Comparison of ENCODE assay signal across 27 mouse cellular contexts in the genomic region with DNA sequence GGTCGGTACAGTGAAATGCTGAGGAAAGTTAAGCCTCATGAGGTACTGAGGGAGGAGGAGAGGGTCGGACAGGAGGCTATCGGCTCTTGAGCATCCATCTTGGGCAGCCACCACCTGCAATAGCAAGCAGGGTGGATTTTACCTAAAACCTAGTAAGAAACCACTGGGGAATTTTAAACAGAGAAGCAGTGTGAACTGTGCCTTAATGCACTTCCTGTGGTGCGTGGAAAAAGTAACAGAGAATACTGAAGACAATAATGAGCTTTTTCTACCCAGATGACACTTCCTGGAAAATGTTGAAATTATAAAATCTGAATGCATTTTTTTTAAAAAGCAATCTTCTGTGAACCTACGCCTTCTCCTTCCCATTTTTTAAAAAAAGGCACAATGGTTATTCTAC.
DNase-seq lines count a peak whose midpoint lies in the region; ATAC-seq and TF ChIP-seq lines count a peak whose summit lies in the region.
"Had no signal": no experiment of that assay in that cellular context is flagged by ENCODE, and none has a peak within 500 bp of the region (broad histone marks: within the 10 kb centered on the region; RNA-seq: fewer than 3 reads in every experiment).

No protein-coding gene starts in this region.

- dilution Hi-C loops in CH12.LX (cut with MboI; ENCODE audit: extremely low pct_ligation_motif_present, extremely low pct_unique_long_range_greater_than_20kb, low sequenced_read_pairs), result no loop called here

- no peak overlapping the region for H3K4me3 ChIP-seq in CH12.LX (replicated peaks in 1 of 3; ENCODE audit: low read depth in 2 of 3, low read length in 2 of 3, poor library complexity in 1 of 3)
- no peak overlapping the region for H3K4me3 ChIP-seq in kidney, embryonic 16.5 days (ENCODE audit: low read length)
- H3K4me3 ChIP-seq: embryonic facial prominence, embryonic 12.5 days; embryonic facial prominence, embryonic 15.5 days; forebrain, embryonic 15.5 days; heart, adult 2 months; heart, embryonic 10.5 days; heart, embryonic 13.5 days; intestine, embryonic 15.5 days had no signal

- no peaks in the 10 kb centered on the region for H3K79me2 ChIP-seq in CH12.LX (replicated peaks; ENCODE audit: control insufficient read depth, extremely low read depth, insufficient read depth, poor library complexity, severe bottlenecking)

- TF ChIP-seq RAD21 in CH12.LX (IDR thresholded peaks at IDR 0.05; ENCODE audit: low read depth, low read length), result no peak; the same call in 1 of the 2 replicates

- no peaks in the 10 kb centered on the region for H3K27me3 ChIP-seq in CH12.LX (replicated peaks)
- no peaks in the 10 kb centered on the region for H3K27me3 ChIP-seq in splenic B cell, adult 2 months (ENCODE audit: control insufficient read depth, insufficient read depth, low read length, poor library complexity, severe bottlenecking)
- H3K27me3 ChIP-seq in kidney, embryonic 16.5 days (ENCODE audit: insufficient read depth, low read length), result peaks cover 2% of the 10 kb centered on the region; the same call in 1 of the 2 replicates
- H3K27me3 ChIP-seq: embryonic facial prominence, embryonic 12.5 days; embryonic facial prominence, embryonic 15.5 days; forebrain, embryonic 15.5 days; heart, embryonic 13.5 days; intestine, embryonic 15.5 days had no signal

- peak overlapping the region; percentile 7; the same call in 1 of the 2 replicates for H3K4me2 ChIP-seq in CH12.LX (ENCODE audit: insufficient read depth, low read depth, poor library complexity, severe bottlenecking)
- H3K4me2 ChIP-seq in kidney, embryonic 16.5 days (replicated peaks; ENCODE audit: low read depth, low read length), result no peak overlapping the region
- H3K4me2 ChIP-seq: embryonic facial prominence, embryonic 12.5 days; embryonic facial prominence, embryonic 15.5 days; forebrain, embryonic 15.5 days; heart, embryonic 13.5 days; hindbrain, embryonic 14.5 days; intestine, embryonic 15.5 days had no signal

- no peak for TF ChIP-seq CTCF in CH12.LX (conservative IDR thresholded peaks at IDR 0.05 in 1 of 2, IDR thresholded peaks at IDR 0.05 in 1 of 2; ENCODE audit: low read depth in 2 of 2, low read length in 2 of 2)

- in situ Hi-C loops in CH12.LX (cut with MboI; ENCODE audit: low pct_ligation_motif_present, low pct_unique_long_range_greater_than_20kb, low sequenced_read_pairs), result loop anchor here (5.0 to 25.0 kb wide), 3 partner anchors 36 to 1116 kb away; a partner anchor contains a TSS

- peaks cover 60 to 97% of the 10 kb centered on the region in 2 experiments for H3K4me1 ChIP-seq in CH12.LX (ENCODE audit: control insufficient read depth in 1 of 2, insufficient read depth in 2 of 2)
- peaks cover 29% of the 10 kb centered on the region for H3K4me1 ChIP-seq in kidney, embryonic 16.5 days (ENCODE audit: insufficient read depth, low read length)
- H3K4me1 ChIP-seq: embryonic facial prominence, embryonic 15.5 days; forebrain, embryonic 15.5 days had no signal

- peak; percentile 97 for TF ChIP-seq EP300 in CH12.LX (IDR thresholded peaks at IDR 0.05; ENCODE audit: low read length)

- no peak for TF ChIP-seq POLR2A in CH12.LX (IDR thresholded peaks at IDR 0.05; ENCODE audit: low read depth, low read length)

- peak overlapping the region; percentile 42; the same call in 1 of the 2 replicates for H3K9ac ChIP-seq in CH12.LX (ENCODE audit: insufficient read depth, low read depth)
- no peak overlapping the region for H3K9ac ChIP-seq in kidney, embryonic 16.5 days (replicated peaks; ENCODE audit: low read length)
- H3K9ac ChIP-seq: embryonic facial prominence, embryonic 12.5 days; embryonic facial prominence, embryonic 15.5 days; forebrain, embryonic 15.5 days; heart, embryonic 13.5 days; hindbrain, embryonic 14.5 days; intestine, embryonic 15.5 days had no signal

- 87% methylated on average over 5 of the region's 5 CpGs for WGBS in kidney, embryonic 16.5 days

- DNase-seq in spleen, postnatal 36 days (ENCODE audit: low spot score in 2 of 2), result peak; percentile 41 to 54
- DNase-seq in spleen, postnatal 14 days (ENCODE audit: low spot score in 2 of 2), result no peak
- peak; percentile 86 for DNase-seq in CH12.LX (ENCODE audit: extremely low read depth)
- peak; percentile 23 for DNase-seq in induced T-regulatory cell, adult 2 months (ENCODE audit: low read depth)
- peak; percentile 74 for DNase-seq in splenic B cell, adult 2 months (ENCODE audit: low read depth, low spot score)
- DNase-seq in urinary bladder, postnatal 4 days (ENCODE audit: low spot score in 2 of 2), result no peak
- DNase-seq in layer of hippocampus, adult 11-12 months (ENCODE audit: low spot score), result no peak
- DNase-seq: adrenal gland, adult 8-10 months; adrenal gland, postnatal 25 days; B cell, adult 2 months; cerebellum, adult 18-20 months; cerebellum, adult 9-10 months; cerebellum, postnatal 14 days; gastrocnemius, postnatal 10 days; gastrocnemius, postnatal 36 days; heart, adult 2 months; heart, postnatal 14 days; heart, postnatal 4 days had no signal

- peak overlapping the region; percentile 99 for H3K27ac ChIP-seq in CH12.LX (ENCODE audit: insufficient read depth, low read depth)
- no peak overlapping the region for H3K27ac ChIP-seq in kidney, embryonic 16.5 days (ENCODE audit: low read length)
- H3K27ac ChIP-seq: embryonic facial prominence, embryonic 12.5 days; embryonic facial prominence, embryonic 15.5 days; forebrain, embryonic 15.5 days; heart, adult 2 months; heart, embryonic 10.5 days; heart, embryonic 13.5 days; hindbrain, embryonic 14.5 days; hindbrain, postnatal 0 days; intestine, embryonic 15.5 days had no signal

- no peaks in the 10 kb centered on the region for H3K36me3 ChIP-seq in CH12.LX (replicated peaks in 1 of 2; ENCODE audit: control insufficient read depth in 1 of 2, insufficient read depth in 1 of 2, low read length in 1 of 2)
- 0 out of 2 replicates have a peak, but pooled peaks cover 1% of the 10 kb centered on the region for H3K36me3 ChIP-seq in splenic B cell, adult 2 months (ENCODE audit: control insufficient read depth, insufficient read depth, low read length, poor library complexity, severe bottlenecking)
- no peaks in the 10 kb centered on the region for H3K36me3 ChIP-seq in kidney, embryonic 16.5 days (ENCODE audit: insufficient read depth, low read length)
- H3K36me3 ChIP-seq: embryonic facial prominence, embryonic 12.5 days; embryonic facial prominence, embryonic 15.5 days; forebrain, embryonic 15.5 days; heart, embryonic 10.5 days; heart, embryonic 13.5 days; intestine, embryonic 15.5 days had no signal

- no peak for ATAC-seq in kidney, embryonic 16.5 days (ENCODE audit: low FRiP score, low TSS enrichment)
- ATAC-seq: forebrain, embryonic 15.5 days; hindbrain, postnatal 0 days; intestine, embryonic 15.5 days had no signal

- no peaks in the 10 kb centered on the region for H3K9me3 ChIP-seq in CH12.LX (replicated peaks; ENCODE audit: low read length)
- H3K9me3 ChIP-seq in kidney, embryonic 16.5 days (ENCODE audit: low read length), result no peaks in the 10 kb centered on the region
- H3K9me3 ChIP-seq: embryonic facial prominence, embryonic 12.5 days; embryonic facial prominence, embryonic 15.5 days; forebrain, embryonic 15.5 days; heart, embryonic 10.5 days; heart, embryonic 13.5 days; intestine, embryonic 15.5 days had no signal

TF ChIP-seq in CH12.LX, 34 proteins besides CTCF, POLR2A, EP300 and RAD21 (continues in another document):
- no peak for TF ChIP-seq HCFC1 (IDR thresholded peaks at IDR 0.05; ENCODE audit: low read depth, low read length)
- no peak for TF ChIP-seq MXI1 (IDR thresholded peaks at IDR 0.05; ENCODE audit: low read depth, low read length)
- TF ChIP-seq CHD1 (IDR thresholded peaks at IDR 0.05; ENCODE audit: low read depth, low read length), result no peak
- peak; percentile 37; the same call in 1 of the 2 replicates for TF ChIP-seq E2F4 (IDR thresholded peaks at IDR 0.05; ENCODE audit: insufficient replicate concordance, low read depth, low read length)
- no peak for TF ChIP-seq GABPA (IDR thresholded peaks at IDR 0.05; ENCODE audit: insufficient replicate concordance, low read depth, low read length)
- peak; percentile 57; the same call in 1 of the 2 replicates for TF ChIP-seq MYC (IDR thresholded peaks at IDR 0.05; ENCODE audit: low read depth, low read length)
- no peak; the same call in 1 of the 2 replicates for TF ChIP-seq BHLHE40 (IDR thresholded peaks at IDR 0.05; ENCODE audit: low read depth, low read length)
- no peak for TF ChIP-seq POLR2AphosphoS2 (IDR thresholded peaks at IDR 0.05; ENCODE audit: low read depth, low read length)
- TF ChIP-seq SIN3A (IDR thresholded peaks at IDR 0.05; ENCODE audit: low read length), result no peak
- no peak for TF ChIP-seq ZKSCAN1 (IDR thresholded peaks at IDR 0.05; ENCODE audit: borderline replicate concordance, low read depth, low read length)
- peak; percentile 54 for TF ChIP-seq CHD2 (IDR thresholded peaks at IDR 0.05; ENCODE audit: low read length)
- no peak for TF ChIP-seq MAX (IDR thresholded peaks at IDR 0.05; ENCODE audit: low read length)
- 0 out of 2 replicates have a peak, but pooled peaks have one; percentile 10 for TF ChIP-seq KAT2A (IDR thresholded peaks at IDR 0.05; ENCODE audit: insufficient replicate concordance, low read length)
- no peak for TF ChIP-seq SMC3 (IDR thresholded peaks at IDR 0.05; ENCODE audit: low read depth, low read length)
- TF ChIP-seq USF2 (conservative IDR thresholded peaks at IDR 0.05; ENCODE audit: low read depth, low read length), result no peak
- no peak for TF ChIP-seq ZC3H11A (IDR thresholded peaks at IDR 0.05; ENCODE audit: low read depth, low read length)
- peak; percentile 56 for TF ChIP-seq NRF1 (IDR thresholded peaks at IDR 0.05; ENCODE audit: low read depth, low read length)
- TF ChIP-seq RCOR1 (conservative IDR thresholded peaks at IDR 0.05; ENCODE audit: low read depth, low read length), result no peak
- 0 out of 2 replicates have a peak, but pooled peaks have one; percentile 17 for TF ChIP-seq JUN (IDR thresholded peaks at IDR 0.05; ENCODE audit: insufficient read depth, low read depth, low read length)
- no peak for TF ChIP-seq UBTF (IDR thresholded peaks at IDR 0.05; ENCODE audit: low read depth, low read length)
- peak; percentile 78; the same call in 1 of the 2 replicates for TF ChIP-seq MEF2A (IDR thresholded peaks at IDR 0.05; ENCODE audit: borderline replicate concordance, low read depth, low read length)
- TF ChIP-seq PAX5 (IDR thresholded peaks at IDR 0.05; ENCODE audit: low read length), result no peak
- TF ChIP-seq ETS1 (conservative IDR thresholded peaks at IDR 0.05; ENCODE audit: low read depth, low read length), result peak; percentile 86
- no peak for TF ChIP-seq NELFE (IDR thresholded peaks at IDR 0.05; ENCODE audit: low read depth, low read length)
- TF ChIP-seq ELF1 (IDR thresholded peaks at IDR 0.05; ENCODE audit: low read depth, low read length), result peak; percentile 78
- peak; percentile 97 for TF ChIP-seq ZNF384 (IDR thresholded peaks at IDR 0.05; ENCODE audit: low read depth, low read length)
- 0 out of 2 replicates have a peak, but pooled peaks have one; percentile 35 for TF ChIP-seq TBP (conservative IDR thresholded peaks at IDR 0.05; ENCODE audit: low read depth, low read length)

Comparison
In these comparisons a context has a peak if more than half of its experiments do, and no peak if none do; other contexts are left out.
1. DNase-seq: peak in spleen, postnatal 36 days (2 of 2), CH12.LX (single experiment), induced T-regulatory cell, adult 2 months (single experiment) and splenic B cell, adult 2 months (single experiment); none in spleen, postnatal 14 days (0 of 2), urinary bladder, postnatal 4 days (0 of 2) and layer of hippocampus, adult 11-12 months (single experiment).